Mouse (Mus musculus): ENCODE results near the gene Syt15.

The Syt15 gene

DNA sequence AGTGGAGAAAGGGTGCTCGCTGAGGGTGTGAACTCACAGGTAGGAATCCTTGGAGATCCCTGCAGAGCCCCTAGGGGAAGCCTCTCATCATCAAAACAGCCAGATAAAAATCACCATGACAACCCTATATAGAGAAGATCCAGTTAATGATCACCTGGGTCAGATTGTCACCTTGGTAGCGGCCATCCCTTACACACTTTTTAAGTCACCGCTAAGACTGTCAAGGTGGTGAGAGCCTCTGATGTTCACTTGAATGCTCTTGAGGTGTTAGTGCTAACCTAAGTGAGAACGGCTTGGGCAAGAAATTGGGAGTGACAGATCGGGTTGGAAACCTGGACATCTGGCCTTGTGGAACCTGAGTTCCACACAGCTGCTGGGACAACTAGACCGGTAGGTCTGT is at the start of gene Syt15:
Gene Syt15, plus strand, starts transcription at position 301 of the 400 bp plus-strand sequence.
- DNase-seq, result no peak

DNA sequence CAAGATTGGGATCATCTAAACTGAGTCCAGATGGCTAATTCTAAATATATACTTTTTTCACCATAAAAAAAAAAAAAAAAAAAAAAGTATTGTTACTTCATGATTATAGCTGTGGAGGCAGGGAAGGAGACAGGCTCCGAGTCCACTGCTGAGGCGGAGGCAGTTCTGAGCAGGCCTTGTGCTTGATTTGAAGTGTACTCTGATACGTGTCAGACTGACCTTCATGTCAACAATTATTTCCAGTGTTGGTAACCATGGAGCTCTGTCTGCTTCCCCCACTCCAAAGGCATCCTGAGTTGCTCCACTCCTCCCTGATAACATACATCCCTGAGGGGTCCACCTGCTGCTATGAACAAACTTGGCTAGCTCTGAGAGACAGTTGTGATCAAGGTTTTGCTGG is 48.3 kb upstream of the Syt15 start:
- DNase-seq, result no peak

DNA sequence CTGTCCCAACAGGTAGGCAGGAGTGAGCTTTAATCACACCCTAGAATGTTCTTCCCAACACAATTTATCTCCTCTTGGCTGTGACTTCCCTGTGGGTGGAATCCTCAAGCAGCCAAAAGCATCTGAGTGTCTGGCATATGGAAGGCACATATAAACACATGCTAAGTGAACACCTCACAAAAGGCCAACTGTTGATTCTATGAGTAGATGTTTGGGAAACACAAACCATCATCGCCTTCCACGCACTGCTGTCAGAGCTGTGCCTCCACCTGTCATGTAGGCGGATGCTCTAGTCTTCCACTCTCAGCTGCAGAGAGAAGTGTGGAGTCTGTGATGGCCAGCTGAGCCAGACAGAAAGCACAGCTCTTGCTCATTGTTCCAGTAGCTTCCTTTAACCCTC is 40.0 kb upstream of the Syt15 start:
- no peak for DNase-seq

DNA sequence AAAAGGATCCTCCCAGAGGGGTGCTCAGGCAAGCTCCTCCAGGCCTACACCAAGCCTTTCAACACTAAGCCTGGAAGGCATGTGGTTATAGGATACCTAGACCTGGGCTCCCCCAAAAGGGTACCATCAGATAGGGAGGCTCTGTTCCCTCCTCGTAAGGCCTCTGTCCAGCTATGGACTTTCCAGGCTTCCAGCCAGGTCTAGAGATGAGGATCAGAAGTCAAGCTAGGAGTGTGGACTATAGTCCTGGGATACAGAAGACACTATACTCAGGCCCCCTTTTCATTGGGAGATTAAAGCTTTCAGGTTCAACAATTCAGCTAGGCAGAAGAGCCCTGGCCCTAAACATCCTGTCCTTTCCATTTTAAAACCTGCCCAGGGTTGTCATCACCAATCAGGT is 36.3 kb upstream of the Syt15 start:
- DNase-seq, result no peak

DNA sequence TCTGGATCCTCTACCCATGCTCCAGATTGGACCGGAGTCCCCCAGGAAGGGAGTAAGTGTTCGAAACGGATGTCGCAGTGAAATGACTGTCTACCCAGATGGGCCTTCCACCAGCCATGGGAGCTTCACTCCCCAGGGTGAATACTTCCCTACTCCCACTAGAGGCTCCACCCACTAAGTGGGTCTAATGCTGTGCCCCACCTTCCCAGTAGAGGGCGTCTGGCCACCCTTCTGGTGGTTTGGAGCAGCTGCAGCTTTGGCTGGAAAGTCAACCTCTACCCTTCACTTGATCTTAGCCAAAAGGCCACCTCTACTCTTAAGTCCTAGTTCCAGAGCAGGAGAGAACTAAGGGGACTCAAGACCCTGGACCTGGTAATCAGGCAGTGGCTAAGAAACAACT is 30.8 kb upstream of the Syt15 start:
- peak; percentile 50 for DNase-seq

DNA sequence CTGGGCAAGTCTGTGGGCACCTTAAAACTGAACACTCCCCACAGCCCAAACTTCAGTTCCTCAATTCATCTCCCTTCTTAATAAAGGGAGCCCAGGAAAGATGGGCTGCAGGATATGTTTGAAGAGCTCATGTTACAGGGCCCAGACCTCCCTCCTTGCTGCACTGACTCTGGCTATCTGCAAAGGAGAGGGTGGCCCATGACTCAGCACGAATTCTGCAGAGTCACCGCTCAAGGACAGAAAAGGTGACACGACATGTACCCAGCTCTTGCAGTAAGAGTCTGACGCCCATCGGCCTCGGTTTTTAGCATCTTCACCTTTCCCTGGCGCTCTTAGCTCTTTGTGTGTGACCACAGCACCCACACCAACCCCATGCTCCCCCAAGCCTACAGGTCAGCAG is 29.0 kb upstream of the Syt15 start:
- DNase-seq, result no peak

DNA sequence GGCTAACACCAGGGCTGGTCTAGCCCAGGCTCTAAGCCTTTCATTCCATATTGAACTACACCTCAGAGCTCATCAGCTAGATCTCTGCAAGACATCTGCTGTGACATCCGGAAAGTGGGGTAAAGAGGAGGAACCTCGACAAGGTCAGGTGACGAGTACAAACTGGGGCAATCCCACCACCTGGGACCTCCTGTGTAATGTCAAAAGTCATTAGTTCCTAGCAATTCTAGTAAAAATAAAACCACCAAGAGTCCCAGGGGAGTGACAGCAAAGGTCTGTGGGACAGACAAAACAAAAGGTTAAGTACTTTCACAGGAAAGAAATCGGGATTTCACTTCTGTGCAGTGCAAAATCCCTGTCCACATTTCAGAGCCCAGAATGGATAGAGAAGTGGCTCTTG is 25.5 kb upstream of the Syt15 start:
- DNase-seq, result no peak

DNA sequence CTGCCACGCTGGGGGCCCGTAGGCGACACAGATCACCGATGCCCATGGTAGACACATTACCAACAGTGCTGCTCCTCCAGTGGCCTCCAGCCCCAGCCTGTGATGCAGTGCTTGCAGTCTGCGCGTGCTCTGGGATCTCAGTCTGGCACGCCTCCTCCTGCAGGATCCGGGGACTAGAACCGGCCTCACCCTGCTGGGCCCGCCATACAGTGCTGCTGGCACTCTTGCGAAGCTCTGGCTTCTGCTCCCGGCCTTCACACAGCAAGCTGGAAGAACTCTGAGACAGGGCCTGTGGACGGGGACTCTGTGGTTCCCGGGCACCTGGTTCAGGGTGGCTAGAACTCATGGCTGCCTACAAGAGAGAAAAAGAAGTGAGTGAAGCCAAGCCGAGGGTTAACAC is 23.9 kb upstream of the Syt15 start:
- DNase-seq, result no peak

DNA sequence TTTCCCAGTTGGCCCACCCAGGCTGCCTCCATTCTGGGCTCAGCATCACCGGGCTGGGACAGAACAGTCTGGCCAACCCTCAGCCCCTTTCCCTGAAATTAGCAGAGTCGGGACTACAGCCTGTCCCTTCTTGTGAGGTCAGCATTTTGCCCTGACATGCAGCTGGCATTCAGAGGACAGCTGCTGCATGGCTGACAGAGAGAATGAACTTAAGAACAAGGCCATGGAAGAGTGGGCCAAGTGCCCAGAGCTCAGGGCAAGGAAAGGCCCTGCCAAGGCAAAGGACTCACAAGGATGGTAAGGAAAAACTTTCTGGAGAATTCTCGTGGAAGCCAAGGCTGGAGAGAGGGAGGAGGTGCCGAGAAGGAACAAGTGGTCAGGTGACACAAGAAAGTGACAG is 22.7 kb upstream of the Syt15 start:
- DNase-seq, result peak; percentile 21

DNA sequence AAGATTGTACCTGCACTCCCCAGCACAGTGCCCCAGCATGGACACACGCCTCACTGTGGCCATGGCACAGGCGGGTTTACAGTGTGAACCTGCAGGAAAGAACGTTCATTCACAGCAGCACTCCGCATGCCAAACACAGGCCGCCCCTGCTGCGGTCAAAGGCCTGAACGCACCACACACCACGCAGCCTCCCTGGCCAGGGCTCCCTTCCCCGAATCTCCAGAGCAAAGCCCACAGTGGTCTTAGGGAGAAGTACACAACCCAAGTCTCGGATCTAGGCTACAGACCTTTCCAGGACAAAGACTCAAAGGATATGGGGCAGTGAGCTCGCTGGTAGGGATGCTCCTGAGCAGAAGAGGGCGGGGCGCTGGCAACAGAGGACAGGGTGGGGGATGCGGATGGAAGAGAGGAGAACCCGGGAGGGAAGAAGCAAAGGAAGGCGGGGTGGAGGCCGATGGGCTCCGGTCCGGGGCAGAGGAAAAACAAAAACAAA is 18.6 kb upstream of the Syt15 start:
- peak; percentile 10 for DNase-seq

DNA sequence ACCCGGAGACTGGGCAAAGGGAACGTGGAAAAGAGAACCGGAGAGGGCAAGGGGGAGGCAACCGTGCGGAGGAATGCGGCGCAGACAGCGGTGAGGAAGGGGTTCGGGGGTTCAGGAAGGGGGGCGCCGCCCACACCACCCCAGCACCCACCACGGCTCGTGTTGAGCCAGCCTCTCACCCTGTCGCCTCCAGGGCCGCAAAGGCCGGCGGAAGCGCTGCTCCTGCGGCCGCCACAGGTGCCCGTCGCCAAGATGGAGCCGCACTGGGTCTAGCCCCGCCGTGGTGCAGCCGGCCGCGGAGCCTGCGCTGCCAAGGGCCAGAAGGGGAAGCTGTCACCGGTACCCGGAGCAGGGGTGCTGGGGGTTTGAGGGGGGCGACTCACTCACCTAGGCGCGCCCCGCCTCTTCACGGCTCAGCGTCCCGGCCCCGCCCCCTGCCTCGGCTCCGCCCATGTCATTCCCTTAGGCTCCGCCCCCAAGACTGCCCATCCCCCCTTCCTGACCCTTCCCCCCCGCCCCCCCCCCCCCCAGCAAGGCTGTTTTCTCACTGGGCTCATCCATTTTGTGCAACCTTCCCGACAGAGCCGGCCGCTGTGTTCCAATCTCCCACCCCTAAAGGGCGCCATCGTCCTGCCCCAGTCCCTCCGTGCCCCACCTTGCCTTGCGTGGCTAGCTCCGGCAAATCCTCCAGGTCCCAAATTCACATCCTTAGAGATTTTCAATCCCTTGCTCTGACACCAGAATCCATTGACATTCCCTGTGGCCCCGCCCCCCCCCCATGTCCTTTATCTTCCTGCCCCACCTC is 18.0 kb upstream of the Syt15 start, which contains the start of gene Gprin2:
Gene Gprin2, minus strand, starts transcription at position 423 of the 805 bp plus-strand sequence.
- peak; percentile 17 for DNase-seq

DNA sequence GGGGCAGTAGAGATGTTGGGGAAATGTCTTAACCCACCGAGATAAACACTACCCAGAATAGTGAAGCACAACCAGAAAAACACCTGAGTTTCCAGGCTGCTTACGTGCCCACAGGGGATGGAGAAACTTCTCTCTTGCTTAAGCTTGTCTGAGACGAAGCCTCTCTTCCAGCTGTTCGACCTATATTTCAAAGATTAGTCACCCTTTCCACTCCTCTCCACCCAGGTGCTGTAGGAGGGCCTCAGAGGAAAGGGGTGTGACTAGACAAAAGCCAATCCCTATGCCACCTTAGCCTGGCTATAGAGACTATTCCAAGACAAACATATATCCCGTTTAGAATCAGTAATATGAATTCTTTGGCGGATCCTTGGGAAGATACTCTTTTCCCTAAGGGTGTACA is 11.4 kb upstream of the Syt15 start:
- DNase-seq, result no peak

DNA sequence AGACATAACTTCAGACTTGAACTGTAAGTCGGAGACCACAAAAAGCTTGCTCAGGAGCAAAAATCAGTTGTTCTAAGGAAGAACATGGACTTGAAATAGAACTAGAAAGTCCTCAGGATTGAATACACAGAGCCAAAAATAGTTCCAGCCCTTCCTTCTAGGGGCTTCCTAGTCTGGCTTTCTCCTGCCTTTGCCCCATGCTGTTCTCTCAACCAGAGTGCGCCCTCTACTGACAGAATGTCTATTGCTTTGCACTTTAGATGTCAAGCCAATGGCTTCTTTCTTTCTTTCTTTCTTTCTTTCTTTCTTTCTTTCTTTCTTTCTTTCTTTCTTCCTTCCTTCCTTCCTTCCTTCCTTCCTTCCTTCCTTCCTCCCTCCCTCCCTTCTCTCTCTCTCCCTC is 10.7 kb upstream of the Syt15 start:
- no peak for DNase-seq

DNA sequence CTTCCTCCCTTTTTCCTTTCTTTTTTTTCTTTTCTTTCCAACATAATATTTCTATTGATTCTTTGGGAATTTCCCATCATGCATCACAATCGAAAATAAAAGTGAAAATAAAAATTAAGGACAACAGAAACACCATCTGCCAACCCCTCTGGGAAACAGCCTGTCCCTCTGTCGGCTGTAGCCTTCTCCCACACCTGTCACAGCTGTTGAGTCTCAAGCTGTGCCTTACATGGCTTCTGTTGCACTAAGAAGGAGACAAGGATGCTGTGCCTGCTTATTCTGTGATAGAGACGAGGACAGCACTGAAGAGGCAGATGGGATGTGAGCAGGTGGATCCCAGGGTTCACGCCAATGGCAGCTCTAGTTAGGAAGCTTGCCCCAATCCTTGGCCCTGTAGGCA is 10.3 kb upstream of the Syt15 start:
- DNase-seq, result no peak

DNA sequence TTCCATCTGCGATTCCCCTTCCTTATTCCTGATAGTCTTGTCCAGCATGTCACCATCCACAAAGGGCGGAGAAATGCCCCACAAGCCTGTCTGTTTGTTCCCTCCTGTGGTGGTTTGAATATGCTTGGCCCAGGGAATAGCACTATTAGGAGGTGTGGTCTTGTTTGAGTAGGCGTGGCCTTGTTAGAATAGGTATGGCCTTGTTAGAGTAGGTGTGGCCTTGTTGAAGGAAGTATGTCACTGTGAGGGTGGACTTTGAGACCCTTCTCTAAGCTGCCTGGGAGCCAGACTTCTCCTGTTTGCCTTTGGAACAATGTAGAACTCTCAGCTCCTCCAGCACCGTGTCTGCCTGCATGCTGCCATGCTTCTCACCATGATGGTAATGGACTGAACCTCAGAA is 9.5 kb upstream of the Syt15 start:
- no peak for DNase-seq

DNA sequence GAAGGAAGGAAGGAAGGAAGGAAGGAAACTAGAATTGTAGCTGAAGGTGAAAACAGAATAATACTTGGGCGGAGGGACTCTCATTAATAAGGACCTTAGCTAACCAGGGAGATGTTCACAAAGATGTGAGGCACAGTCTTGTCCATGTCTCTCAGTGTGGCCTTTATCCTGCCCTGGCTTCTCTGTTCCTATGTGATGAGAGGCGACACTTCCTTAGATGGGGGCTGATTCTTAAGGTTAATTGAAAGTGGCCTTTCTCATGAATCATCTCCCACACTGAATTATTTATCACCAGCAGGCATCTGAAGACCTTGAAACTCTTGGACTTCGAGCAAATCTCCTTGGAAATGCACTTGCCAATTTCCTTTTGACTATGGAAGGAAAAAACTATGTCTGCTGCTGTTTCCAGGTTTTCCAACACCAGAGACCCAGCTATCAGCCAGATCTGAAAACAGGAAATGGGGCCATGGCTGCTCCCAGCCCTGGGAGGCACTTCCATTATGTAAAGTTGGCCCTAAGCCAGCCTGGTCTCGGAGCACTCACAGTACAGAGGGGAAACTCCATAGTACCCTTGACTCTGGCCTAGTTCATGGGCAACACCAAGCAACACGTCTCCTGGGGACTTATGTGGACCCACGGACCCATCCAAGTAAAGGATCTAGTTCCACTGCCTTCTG is 3.8 kb upstream of the Syt15 start:
- DNase-seq, result no peak

DNA sequence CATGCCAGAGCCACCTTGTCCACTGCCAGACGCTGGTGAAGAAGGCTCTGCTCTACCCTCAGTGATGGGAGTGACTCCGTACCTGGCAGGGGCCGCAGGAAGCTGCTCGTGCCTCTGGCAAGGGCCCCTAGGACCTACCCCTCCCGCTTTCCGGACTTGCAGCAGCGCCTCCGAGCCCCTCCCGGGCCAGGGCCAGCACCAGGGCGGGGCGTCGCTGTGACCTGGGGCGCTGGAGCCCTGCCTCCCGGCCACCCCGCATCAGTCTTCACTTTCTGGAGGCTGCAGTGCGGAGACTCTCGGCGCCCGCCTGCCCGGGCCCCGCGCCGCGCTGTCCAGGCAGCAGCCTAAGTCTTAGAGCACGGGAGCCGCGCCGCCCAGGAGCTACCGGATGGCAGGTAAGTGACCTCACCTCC is 397 bp downstream of the Syt15 start:
- no peak for DNase-seq

DNA sequence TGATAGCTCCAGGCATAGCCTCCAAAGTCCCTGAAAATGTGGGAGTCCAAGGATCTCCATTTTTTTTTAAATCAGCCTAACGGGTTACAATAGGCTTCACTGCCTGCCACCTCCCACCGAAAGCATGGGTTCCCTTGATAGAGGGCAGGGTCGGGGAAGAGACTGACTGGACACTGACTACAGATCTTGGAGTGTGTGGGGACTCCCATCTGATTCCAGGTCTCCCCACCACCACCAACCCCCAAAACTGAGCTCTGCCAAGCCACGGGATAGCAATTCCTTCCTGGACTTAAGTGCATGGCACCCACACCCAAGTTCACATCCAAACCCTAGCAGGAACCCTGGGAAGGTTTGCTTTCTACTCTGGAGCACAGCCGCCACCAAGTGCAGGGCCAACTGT is 1.0 kb downstream of the Syt15 start:
- DNase-seq, result no peak

DNA sequence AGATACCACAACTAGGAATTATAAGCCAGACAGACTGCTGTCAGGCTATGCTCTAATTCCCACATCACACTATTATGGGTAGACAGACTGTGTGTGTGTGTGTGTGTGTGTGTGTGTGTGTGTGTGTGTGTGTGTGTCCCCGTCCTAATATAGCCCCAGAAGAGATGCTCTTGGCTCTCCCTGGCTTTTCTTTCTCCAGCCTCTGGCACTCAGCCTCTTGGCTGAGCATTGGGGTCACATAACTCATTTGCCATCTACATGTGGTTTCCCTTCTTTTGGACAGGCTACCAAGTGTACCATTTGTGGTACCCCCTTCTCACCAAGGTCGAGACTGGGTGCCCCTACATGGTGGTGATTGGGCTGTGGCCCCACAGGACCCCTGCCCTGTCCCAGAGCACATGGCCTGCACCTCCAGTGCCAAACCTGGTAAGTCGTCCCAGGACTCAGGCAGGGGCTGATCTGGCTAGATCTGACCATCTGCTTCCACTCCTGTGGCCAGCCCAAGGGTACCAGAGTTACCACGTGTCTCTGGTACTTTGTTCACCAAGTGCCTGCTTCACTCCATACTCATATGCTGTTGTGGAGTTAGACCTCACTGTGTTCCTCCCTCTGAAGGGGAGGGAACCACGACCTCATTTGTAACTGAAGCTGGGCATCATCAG is 2.2 kb downstream of the Syt15 start:
- no peak for DNase-seq

DNA sequence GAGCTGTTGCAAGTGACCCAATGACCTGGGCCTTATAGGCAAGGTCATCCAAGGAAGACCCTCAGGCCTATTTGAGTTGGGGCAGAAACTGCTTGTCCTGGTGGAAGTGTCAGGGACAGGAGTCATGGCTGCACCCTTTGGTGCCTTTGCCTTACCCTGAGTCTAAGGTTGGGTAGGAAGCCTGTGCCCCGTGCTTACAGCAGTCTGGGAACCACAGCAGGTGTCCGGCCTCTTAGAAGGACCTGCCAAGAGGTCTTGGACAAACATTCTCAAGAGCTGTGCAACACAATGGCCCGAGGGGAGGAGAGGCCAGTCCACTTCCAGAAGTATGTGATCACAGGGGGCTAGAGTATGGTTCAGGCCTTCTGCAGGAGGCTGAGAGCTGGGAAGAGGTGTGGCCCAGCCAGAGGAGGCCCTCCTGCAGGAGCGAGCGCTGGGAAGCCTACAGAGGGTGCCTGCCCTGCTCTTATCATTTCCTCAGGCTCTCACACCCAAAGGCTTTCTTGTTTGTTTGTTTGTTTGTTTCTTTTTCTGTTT is 4.0 kb downstream of the Syt15 start:
- DNase-seq, result no peak

DNA sequence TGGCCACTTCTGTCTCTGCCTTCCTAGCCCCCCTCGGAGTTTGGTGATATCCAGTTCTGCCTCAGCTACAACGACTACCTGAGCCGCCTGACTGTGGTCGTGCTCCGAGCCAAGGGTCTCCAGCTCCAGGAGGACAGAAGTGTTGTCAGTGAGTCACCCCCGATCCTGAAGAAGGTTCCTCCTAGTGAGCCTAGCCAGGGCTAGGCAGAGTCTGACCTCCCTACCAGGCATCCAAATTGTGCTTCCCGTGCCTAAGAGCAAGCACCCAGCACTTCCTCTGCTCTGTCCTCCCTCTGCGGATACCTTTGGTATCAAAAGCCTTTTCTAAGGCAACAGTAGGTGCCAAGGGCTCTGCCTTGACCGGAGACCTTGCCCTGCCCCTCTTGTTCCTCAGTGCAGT is 6.6 kb downstream of the Syt15 start:
- DNase-seq, result no peak

DNA sequence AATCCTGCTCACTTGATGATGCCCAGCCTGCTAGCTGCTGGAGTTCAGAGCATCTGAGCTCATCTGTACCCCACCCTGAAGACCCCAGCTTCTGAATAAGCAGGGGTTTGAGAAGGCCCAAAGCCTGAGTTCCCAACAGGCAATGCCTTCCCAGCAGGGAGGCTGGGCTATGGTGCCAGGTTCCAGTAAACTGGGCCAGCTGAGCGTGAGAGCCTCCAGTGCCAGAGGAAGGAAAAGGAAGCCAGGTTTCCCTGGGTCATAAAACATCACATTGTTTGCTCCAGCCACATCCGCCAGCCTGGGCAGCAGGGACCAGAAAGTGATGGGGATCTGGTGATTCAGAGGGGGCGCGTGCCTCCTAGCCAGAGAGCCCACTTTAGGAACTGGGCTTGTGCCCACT is 7.2 kb downstream of the Syt15 start:
- no peak for DNase-seq

DNA sequence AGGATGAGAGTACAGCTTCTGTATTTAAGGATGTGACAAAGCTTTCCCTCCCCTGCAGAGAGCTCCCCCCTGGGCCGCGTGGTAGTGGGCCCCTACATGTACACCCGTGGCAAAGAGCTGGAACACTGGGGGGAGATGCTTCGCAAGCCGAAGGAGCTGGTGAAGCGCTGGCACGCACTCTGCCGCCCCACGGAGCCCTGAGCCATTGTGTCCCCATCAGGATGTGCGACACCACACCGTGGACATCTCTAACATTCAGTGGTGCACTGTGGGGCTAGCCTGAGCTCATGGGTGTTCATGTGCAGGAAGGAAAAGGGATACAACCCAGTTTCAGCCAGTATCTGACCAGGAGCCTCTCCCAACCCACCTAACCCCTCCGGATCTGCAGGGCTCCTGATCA is 8.6 kb downstream of the Syt15 start:
- DNase-seq, result no peak

Measured in kidney, adult 11 months (tissue).